Mouse (Mus musculus) small intestine, adult 2 months (tissue): Measurements from ENCODE around the gene Rsph14.

Source experiments
- CTCF ChIP-seq: fragments of 200-500 bp; IDR thresholded peaks from 2 replicates; pipeline ENCODE4 v1.5.1; 2012; ENCODE audit warnings: low read depth, mild to moderate bottlenecking, control low read depth, inconsistent platforms, low read length, moderate library complexity, mixed read lengths; ENCODE audit not compliant: insufficient replicate concordance, insufficient read length; ENCODE audit errors: extremely low read depth
- POLR2A ChIP-seq: fragments of 200-500 bp; IDR thresholded peaks from 2 replicates; pipeline ENCODE4 v1.6.1; 2012; ENCODE audit warnings: low read depth, mild to moderate bottlenecking, control low read depth, inconsistent platforms, low read length, moderate library complexity

DNA sequence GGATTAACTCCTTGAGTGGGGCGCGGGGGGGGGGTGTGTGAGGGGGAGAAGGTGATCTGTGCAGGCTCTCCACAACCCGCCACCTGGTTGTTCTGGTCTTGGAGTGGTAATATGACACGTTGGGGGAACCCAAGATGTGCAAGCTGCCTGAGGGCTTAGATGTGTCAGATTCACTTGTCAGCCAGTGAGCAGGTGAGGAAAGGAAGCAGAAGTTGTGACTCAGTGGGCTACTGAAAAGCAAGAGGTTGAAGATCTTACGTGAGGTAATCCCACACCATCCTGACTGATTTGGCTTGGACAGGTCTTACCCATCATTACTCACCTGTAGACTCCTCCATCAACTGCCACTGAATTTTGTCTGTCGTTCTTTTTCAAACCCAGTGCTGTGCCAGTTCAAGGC, 30.2 kb upstream of the Rsph14 start:
- TF ChIP-seq CTCF: no peak
- TF ChIP-seq POLR2A: no peak
